Mouse (Mus musculus) thymus, adult 2 months (tissue): ENCODE data around the gene Echdc2. TPM values are rescaled to one million over a fixed set of nuclear protein-coding genes. Genes with fewer than 3 reads are reported as not detected.

ENCODE experiments used
- DNase-seq: peaks from one replicate; pipeline ENCODE4 v3.0.0; 2021
- H3K27ac ChIP-seq: fragments of 200-500 bp; 2 replicates; pipeline ENCODE4 v1.5.1; 2012; ENCODE audit warnings: low read length, control low read depth; ENCODE audit not compliant: control insufficient read depth, insufficient read depth
- H3K27me3 ChIP-seq: fragments of 200-500 bp; 2 replicates; pipeline ENCODE4 v1.6.1; 2012; ENCODE audit warnings: mild to moderate bottlenecking, low read length, moderate library complexity, mixed read lengths; ENCODE audit not compliant: control insufficient read depth, insufficient read depth
- H3K36me3 ChIP-seq: fragments of 200-500 bp; 2 replicates; pipeline ENCODE4 v1.6.1; 2012; ENCODE audit warnings: mild to moderate bottlenecking, low read length, moderate library complexity; ENCODE audit not compliant: control insufficient read depth, insufficient read depth
- H3K4me1 ChIP-seq: fragments of 200-500 bp; replicated peaks from 2 replicates; pipeline ENCODE4 v1.6.1; 2012; ENCODE audit warnings: low read length; ENCODE audit not compliant: control insufficient read depth, insufficient read depth
- H3K4me3 ChIP-seq: fragments of 200-500 bp; 2 replicates; pipeline ENCODE4 v1.5.1; 2012; ENCODE audit warnings: mild to moderate bottlenecking, low read length, control low read depth, moderate library complexity; ENCODE audit not compliant: control insufficient read depth, insufficient read depth
- CTCF ChIP-seq: fragments of 200-500 bp; IDR thresholded peaks from 2 replicates; pipeline ENCODE4 v1.5.1; 2012; ENCODE audit warnings: mild to moderate bottlenecking, control low read depth, low read length, moderate library complexity, borderline replicate concordance; ENCODE audit not compliant: control insufficient read depth, poor library complexity, insufficient read depth; ENCODE audit errors: extremely low read depth
- POLR2A ChIP-seq: fragments of 200-500 bp; IDR thresholded peaks from 2 replicates; pipeline ENCODE4 v1.6.1; 2012; ENCODE audit warnings: mild to moderate bottlenecking, low read length, control low read depth, moderate library complexity; ENCODE audit not compliant: control insufficient read depth, poor library complexity, insufficient read depth; ENCODE audit errors: extremely low read depth
- WGBS: fragments of 180-500 bp; shearing (Covaris S2); methylation state at CpG from one replicate; pipeline ENCODE4 v1.1.7; 2018; 5-methylcytosine and 5-hydroxymethylcytosine counted together
- polyA plus RNA-seq: library from polyadenylated mRNA; depleted of rRNA; stranded (reverse); fragments of >200 nt; gene quantifications from 2 replicates; pipeline ENCODE4 v1.2.3, GENCODE M21; 2012

The Echdc2 gene
- polyA plus RNA-seq, 1 experiment: 14.7 TPM

DNA sequence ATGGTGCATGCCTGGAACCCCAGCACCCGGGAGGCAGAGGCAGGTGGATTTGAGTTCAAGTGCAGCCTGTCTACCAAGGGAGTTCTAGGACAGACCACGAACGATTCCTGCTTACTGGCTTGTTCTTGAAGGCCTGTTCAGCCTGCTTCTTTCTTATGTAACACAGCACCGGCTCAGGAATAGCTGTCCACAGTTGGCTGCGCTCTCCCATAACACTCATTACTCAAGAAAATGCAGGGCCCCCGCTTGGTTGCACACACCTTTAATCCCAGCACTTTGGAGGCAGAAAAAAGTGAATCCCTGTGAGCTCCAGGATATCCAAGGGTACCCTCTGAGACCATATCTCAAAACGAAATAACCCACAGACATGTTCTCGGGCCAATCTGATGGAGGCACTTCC, 3.3 kb upstream of the Echdc2 start:
- DNase-seq: no peak
- no peak for TF ChIP-seq CTCF
- 94% methylated on average over 8 of the region's 8 CpGs for WGBS
- Histone ChIP-seq H3K36me3 (no peaks in the 10 kb centered on the region), H3K27me3 (no peaks in the 10 kb centered on the region; the same call in 1 of the 2 replicates), H3K27ac (no peak overlapping the region), H3K4me3 (no peak overlapping the region), H3K4me1 (peaks cover 4% of the 10 kb centered on the region)

DNA sequence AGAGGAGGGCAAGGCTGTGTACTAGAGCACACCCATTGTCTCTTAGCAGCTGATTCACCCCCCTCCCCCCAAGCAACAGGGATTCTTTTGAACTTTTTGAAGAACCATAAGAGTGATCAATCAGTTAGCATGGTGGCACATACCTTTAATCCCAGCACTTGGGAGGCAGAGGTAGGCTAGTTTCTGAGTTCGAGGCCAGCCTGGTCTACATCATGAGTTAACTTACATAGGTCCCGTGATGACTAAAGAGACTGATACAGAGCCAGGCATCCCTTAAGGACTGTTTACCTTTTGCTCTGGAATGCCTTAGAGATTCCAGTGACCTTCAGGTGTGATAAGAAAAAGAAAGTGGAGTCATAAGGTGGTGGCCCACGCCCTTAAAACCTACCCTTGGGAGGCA, 1.9 kb upstream of the Echdc2 start:
- H3K4me3 ChIP-seq: no peak overlapping the region
- 91% methylated on average over 3 of the region's 3 CpGs for WGBS

GRCm38 (mm10) chr4:108166874-108167273, 1.6 kb downstream of the Echdc2 start:
- 42% methylated on average over 4 of the region's 4 CpGs for WGBS
- Histone ChIP-seq H3K36me3 (no peaks in the 10 kb centered on the region), H3K27ac (no peak overlapping the region), H3K4me3 (no peak overlapping the region), H3K4me1 (peaks cover 4% of the 10 kb centered on the region), H3K27me3 (no peaks in the 10 kb centered on the region; the same call in 1 of the 2 replicates)
- TF ChIP-seq CTCF (no peak), POLR2A (no peak)
- DNase-seq: no peak

More for the DNA sequence above, 1.9 kb upstream of the Echdc2 start:
- peaks cover 4% of the 10 kb centered on the region for H3K4me1 ChIP-seq
- no peak for TF ChIP-seq POLR2A
- no peak for TF ChIP-seq CTCF
- H3K27ac ChIP-seq: no peak overlapping the region
- H3K36me3 ChIP-seq: no peaks in the 10 kb centered on the region
- H3K27me3 ChIP-seq: no peaks in the 10 kb centered on the region; the same call in 1 of the 2 replicates
- no peak for DNase-seq

GRCm38 (mm10) chr4:108168056-108168455, 2.8 kb downstream of the Echdc2 start:
- 91% methylated on average over 6 of the region's 6 CpGs for WGBS
- H3K4me3 ChIP-seq: no peak overlapping the region
- no peaks in the 10 kb centered on the region; the same call in 1 of the 2 replicates for H3K27me3 ChIP-seq
- no peaks in the 10 kb centered on the region for H3K36me3 ChIP-seq
- no peak overlapping the region for H3K27ac ChIP-seq
- DNase-seq: no peak
- no peak for TF ChIP-seq CTCF
- TF ChIP-seq POLR2A: no peak
- H3K4me1 ChIP-seq: peaks cover 4% of the 10 kb centered on the region

- Histone ChIP-seq H3K36me3 (no peaks in the 10 kb centered on the region), H3K4me1 (no peaks in the 10 kb centered on the region), H3K27me3 (no peaks in the 10 kb centered on the region), H3K27ac (no peak overlapping the region), H3K4me3 (no peak overlapping the region)
- no peak for DNase-seq
- no peak for TF ChIP-seq POLR2A
- no peak for TF ChIP-seq CTCF
- WGBS: 80% methylated on average over 1 of the region's 1 CpGs
These were observed 17.0 kb downstream of the Echdc2 start for GRCm38 (mm10) chr4:108182278-108182677.

DNA sequence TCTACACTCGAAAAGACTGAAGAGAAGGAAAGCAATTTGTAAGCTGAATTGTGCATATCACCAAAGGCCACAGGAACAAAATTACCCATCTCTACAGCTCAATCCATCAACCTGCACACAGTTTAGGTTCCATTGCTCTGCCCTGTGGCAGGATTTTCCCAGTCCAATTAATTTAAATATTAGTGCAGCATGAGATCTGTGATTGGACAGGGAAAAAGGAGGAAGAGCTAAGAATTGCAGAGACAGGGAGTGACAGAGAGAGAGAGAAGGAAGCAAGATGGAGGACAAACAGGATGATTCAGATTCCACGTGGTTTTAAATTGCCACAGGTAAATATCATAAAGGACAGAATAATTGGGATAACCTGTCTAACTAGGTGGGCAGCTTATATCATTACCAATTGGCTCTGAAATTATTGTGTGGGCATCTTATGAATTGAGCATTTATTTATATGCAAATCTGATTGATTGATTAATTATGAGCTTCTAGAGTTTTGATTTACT, 27.6 kb downstream of the Echdc2 start:
- 84% methylated on average over 2 of the region's 2 CpGs for WGBS
- TF ChIP-seq CTCF: no peak
- TF ChIP-seq POLR2A: no peak
- no peak for DNase-seq

DNA sequence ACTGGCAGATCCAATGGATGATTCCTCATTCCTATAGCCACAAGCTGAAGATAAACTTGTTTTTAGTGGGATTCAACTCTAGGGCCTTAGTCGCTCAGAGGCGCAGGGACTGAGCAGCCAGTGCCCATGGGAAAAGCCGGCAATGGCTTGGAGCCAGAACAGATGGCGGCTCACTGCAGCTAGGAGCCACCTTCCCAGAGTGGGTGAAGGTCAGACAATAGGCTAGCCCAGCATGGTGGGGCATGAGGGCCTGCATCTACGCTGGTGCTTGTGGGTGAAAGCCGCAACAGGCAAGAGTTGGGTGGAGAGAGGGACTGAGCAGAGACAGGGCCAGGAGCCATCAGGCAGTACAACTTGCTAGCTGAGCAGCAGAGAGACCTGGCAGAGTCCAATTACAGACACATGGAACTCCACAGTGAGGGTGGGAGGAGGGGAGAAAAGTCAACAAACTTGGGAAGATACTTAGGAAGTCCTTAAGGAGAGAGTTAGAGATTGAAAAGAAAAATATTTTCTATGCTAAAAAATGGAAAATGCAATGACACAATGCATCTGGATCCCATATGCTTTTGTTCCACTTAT, 31.1 kb downstream of the Echdc2 start:
- Histone ChIP-seq H3K36me3 (no peaks in the 10 kb centered on the region), H3K4me3 (no peak overlapping the region), H3K4me1 (no peaks in the 10 kb centered on the region), H3K27ac (no peak overlapping the region), H3K27me3 (no peaks in the 10 kb centered on the region)
- DNase-seq: no peak
- TF ChIP-seq POLR2A (no peak), CTCF (no peak)
- WGBS: 96% methylated on average over 6 of the region's 6 CpGs

More for the DNA sequence above, 27.6 kb downstream of the Echdc2 start:
- H3K4me1 ChIP-seq: no peaks in the 10 kb centered on the region
- H3K27ac ChIP-seq: no peak overlapping the region
- no peaks in the 10 kb centered on the region for H3K27me3 ChIP-seq
- H3K4me3 ChIP-seq: no peak overlapping the region
- no peaks in the 10 kb centered on the region for H3K36me3 ChIP-seq
